Mouse (Mus musculus) layer of hippocampus, postnatal 25 days (tissue): ENCODE measurements around the gene Gpr83. TPM values are rescaled to one million over a fixed set of nuclear protein-coding genes. Genes with fewer than 3 reads are reported as not detected.

Experiments
- DNase-seq, 2 experiments: peaks; one replicate each; pipeline ENCODE4 v3.0.0; 2022; ENCODE audit warnings: mixed read lengths in 2 of 2, low spot score in 1 of 2; ENCODE audit errors: extremely low spot score in 1 of 2
- total RNA-seq, 2 experiments: library from RNA; stranded (reverse); gene quantifications; 2 replicates each; pipeline ENCODE4 v1.2.3; 2021

Gene Gpr83
- total RNA-seq, 2 experiments from 2014 or later: 13.8 to 13.9 TPM

GRCm38 (mm10) chr9:14903006-14903405 is 43.0 kb downstream of the Gpr83 start:
- no peak for DNase-seq

- no peak for DNase-seq
Measured at GRCm38 (mm10) chr9:14903581-14904378, 43.8 kb downstream of the Gpr83 start, which contains the start of gene Izumo1r. Izumo1r (minus strand) TSS chr9:14903949.

GRCm38 (mm10) chr9:14904741-14905475 is 44.9 kb downstream of the Gpr83 start:
- DNase-seq: no peak

- DNase-seq: no peak
Measured at GRCm38 (mm10) chr9:14905956-14906355, 45.9 kb downstream of the Gpr83 start.

- DNase-seq: no peak
Measured at GRCm38 (mm10) chr9:14907816-14908415, 47.9 kb downstream of the Gpr83 start.

- no peak for DNase-seq
Measured at GRCm38 (mm10) chr9:14909981-14910380, 50.0 kb downstream of the Gpr83 start.

GRCm38 (mm10) chr9:14912037-14912436 is 52.0 kb downstream of the Gpr83 start:
- DNase-seq: no peak

GRCm38 (mm10) chr9:14917661-14918060 is 57.7 kb downstream of the Gpr83 start:
- DNase-seq: no peak

- no peak for DNase-seq
Measured at GRCm38 (mm10) chr9:14918825-14919668, 59.0 kb downstream of the Gpr83 start.

Other genes with a start within 250 kb of the Gpr83 start
- 10 to 100 TPM; 14.1 to 14.9 TPM for gene Amotl1, start 215.2 kb upstream of the Gpr83 start, total RNA-seq
- not detected for gene Piwil4, start 119.5 kb upstream of the Gpr83 start, total RNA-seq
- gene Fut4, start 107.8 kb upstream of the Gpr83 start, total RNA-seq: under 1 TPM; 0.14 to 0.20 TPM
- under 1 TPM in 1 of 2 experiments, not detected in 1; 0.42 TPM for gene 1700012B09Rik, start 89.2 kb upstream of the Gpr83 start, total RNA-seq
- 10 to 100 TPM in 1 of 2 experiments, 1 to 10 TPM in 1; 9.8 to 10.9 TPM for gene Mre11a, start 75.6 kb upstream of the Gpr83 start, total RNA-seq
- gene Ankrd49, start 75.4 kb upstream of the Gpr83 start, total RNA-seq: 10 to 100 TPM; 13.2 to 16.4 TPM
- gene Izumo1r, start 43.7 kb downstream of the Gpr83 start, total RNA-seq: not detected
- gene Panx1, start 185.3 kb downstream of the Gpr83 start, total RNA-seq: 10 to 100 TPM; 35.4 to 41.6 TPM